Mouse (Mus musculus) heart, embryonic 13.5 days (tissue): ENCODE measurements at regions not wholly inside any gene's neighbourhood (a gene's known extent, or its start where the extent isn't known, plus 50 kb on each side); places are given as distances from the start of the nearest gene placed in this dataset.
"Not testable (repeated sequence)": the region's sequence is repeated elsewhere in the genome, so short reads cannot be mapped to it uniquely, and the experiment has no call there.

Experiments
- ATAC-seq: fragments of 200-750 bp; cut with Nextera tagmentation; 2 replicates; pipeline ENCODE4 v1.8.0; 2017; ENCODE audit warnings: moderate TSS enrichment; ENCODE audit not compliant: insufficient number of reproducible peaks, low FRiP score, low TSS enrichment; ENCODE audit errors: extremely low read depth
- H3K27ac ChIP-seq: fragments of 300-500 bp; sonication (generic); replicated peaks from 2 replicates; pipeline ENCODE4 v1.5.1; 2015; ENCODE audit warnings: moderate library complexity, mild to moderate bottlenecking, inconsistent platforms
- H3K27me3 ChIP-seq: fragments of 300-500 bp; sonication (generic); replicated peaks from 2 replicates; pipeline ENCODE4 v1.6.1; 2015; ENCODE audit warnings: mild to moderate bottlenecking, inconsistent platforms
- H3K36me3 ChIP-seq: fragments of 300-500 bp; sonication (generic); 2 replicates; pipeline ENCODE4 v1.6.1; 2015; ENCODE audit warnings: mild to moderate bottlenecking, inconsistent platforms
- H3K4me1 ChIP-seq: fragments of 300-500 bp; sonication (generic); 2 replicates; pipeline ENCODE4 v1.6.1; 2015; ENCODE audit warnings: inconsistent platforms
- H3K4me2 ChIP-seq: fragments of 300-500 bp; sonication (generic); 2 replicates; pipeline ENCODE4 v1.6.1; 2015; ENCODE audit warnings: inconsistent platforms, mild to moderate bottlenecking, moderate library complexity
- H3K4me3 ChIP-seq: fragments of 300-500 bp; sonication (generic); 2 replicates; pipeline ENCODE4 v1.5.1; 2015; ENCODE audit warnings: moderate library complexity, mild to moderate bottlenecking, inconsistent platforms
- H3K9ac ChIP-seq: fragments of 300-500 bp; sonication (generic); 2 replicates; pipeline ENCODE4 v1.6.1; 2015; ENCODE audit warnings: inconsistent platforms, mild to moderate bottlenecking, moderate library complexity
- H3K9me3 ChIP-seq: fragments of 300-500 bp; sonication (generic); 2 replicates; pipeline ENCODE4 v1.6.1; 2016; ENCODE audit warnings: inconsistent platforms
- whole genome bisulfite sequencing: fragments of 180-500 bp; shearing (Covaris S2); methylation state at CpG from one replicate; pipeline ENCODE4 v1.1.7; 2015; ENCODE audit warnings: mixed read lengths; 5-methylcytosine and 5-hydroxymethylcytosine counted together

DNA sequence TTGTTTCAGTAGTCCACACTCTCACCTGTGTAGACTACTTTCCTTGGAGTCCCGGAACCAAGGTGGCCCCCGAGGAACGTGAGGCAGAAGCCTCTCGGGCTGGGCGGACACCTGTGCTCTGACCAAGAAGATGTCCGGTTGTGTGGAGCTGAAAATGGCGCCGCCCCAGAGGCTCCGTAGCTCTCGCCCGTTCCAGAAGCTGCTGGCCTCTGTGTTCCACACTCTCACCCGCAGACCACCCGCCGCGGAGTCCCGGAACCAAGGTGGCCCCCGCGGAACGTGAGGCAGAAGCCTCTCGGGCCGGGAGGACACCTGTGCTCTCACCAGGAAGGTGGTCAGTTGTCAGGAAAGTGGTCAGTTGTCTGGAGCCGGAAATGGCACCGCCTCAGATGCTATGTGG, 213.3 kb downstream of the Basp1 start:
- H3K27me3 ChIP-seq, H3K9ac ChIP-seq, H3K27ac ChIP-seq, H3K9me3 ChIP-seq, H3K36me3 ChIP-seq, ATAC-seq, H3K4me1 ChIP-seq, H3K4me3 ChIP-seq, H3K4me2 ChIP-seq: not testable (repeated sequence)
- WGBS = 80% methylated on average over 23 of the region's 23 CpGs

DNA sequence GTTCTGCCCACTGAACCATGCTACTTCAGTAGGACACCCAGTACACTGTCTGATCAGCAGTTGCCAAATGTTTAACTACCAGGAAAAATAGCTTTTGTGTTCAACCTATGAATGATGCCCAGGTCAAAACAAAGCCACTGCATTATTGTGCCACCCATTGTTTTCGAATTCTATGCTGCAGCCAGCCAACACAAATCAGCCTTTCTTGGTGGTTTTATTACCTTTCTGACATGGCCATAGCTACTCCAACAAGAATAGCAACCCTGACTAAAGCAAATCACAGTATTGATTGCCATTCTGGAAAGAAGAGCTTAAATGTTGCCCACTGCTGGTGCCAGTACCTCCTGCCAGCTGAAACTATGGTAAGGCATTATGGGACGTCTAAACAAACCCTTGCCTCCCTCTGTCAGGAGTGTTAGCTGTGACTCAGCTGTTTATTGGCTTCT, 225.7 kb downstream of the Basp1 start:
- 62% methylated on average over 2 of the region's 2 CpGs for WGBS
- Histone ChIP-seq H3K27me3 (no peaks in the 10 kb centered on the region), H3K9ac (no peak overlapping the region), H3K9me3 (no peaks in the 10 kb centered on the region), H3K27ac (no peak overlapping the region), H3K4me2 (no peak overlapping the region), H3K4me1 (no peaks in the 10 kb centered on the region), H3K4me3 (no peak overlapping the region), H3K36me3 (no peaks in the 10 kb centered on the region)
- ATAC-seq = no peak

GRCm38 (mm10) chr15:25172755-25173154, 240.8 kb downstream of the Basp1 start:
- Histone ChIP-seq H3K9me3 (no peaks in the 10 kb centered on the region), H3K4me3 (no peak overlapping the region), H3K9ac (no peak overlapping the region), H3K27me3 (no peaks in the 10 kb centered on the region), H3K4me2 (no peak overlapping the region), H3K36me3 (no peaks in the 10 kb centered on the region), H3K27ac (no peak overlapping the region), H3K4me1 (no peaks in the 10 kb centered on the region)
- WGBS = 71% methylated on average over 6 of the region's 6 CpGs
- no peak for ATAC-seq

DNA sequence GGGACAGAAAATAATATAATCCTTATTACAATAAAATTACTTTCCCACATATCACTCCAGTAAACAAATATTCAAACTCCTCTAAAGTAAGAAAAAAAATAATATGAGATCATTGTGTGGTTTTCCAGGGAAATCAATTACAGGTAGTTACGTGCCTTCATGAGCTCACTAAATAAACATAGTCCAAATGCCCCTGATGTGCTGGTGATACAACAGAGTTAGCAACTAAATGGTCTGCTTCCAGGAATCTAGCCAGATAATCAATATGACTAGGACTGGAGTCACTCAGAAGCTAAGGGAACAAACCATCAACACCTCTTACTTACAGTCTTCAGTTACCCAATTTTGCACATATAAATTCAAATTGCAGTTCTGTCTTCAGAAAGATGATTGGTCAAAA, 267.2 kb downstream of the Basp1 start:
- no peaks in the 10 kb centered on the region for H3K36me3 ChIP-seq
- no peaks in the 10 kb centered on the region for H3K9me3 ChIP-seq
- no peaks in the 10 kb centered on the region for H3K4me1 ChIP-seq
- no peak overlapping the region for H3K4me3 ChIP-seq
- no peak overlapping the region for H3K9ac ChIP-seq
- no peak overlapping the region for H3K27ac ChIP-seq
- ATAC-seq = no peak
- H3K27me3 ChIP-seq = no peaks in the 10 kb centered on the region
- H3K4me2 ChIP-seq = no peak overlapping the region
- WGBS = 80% methylated on average over 1 of the region's 1 CpGs

DNA sequence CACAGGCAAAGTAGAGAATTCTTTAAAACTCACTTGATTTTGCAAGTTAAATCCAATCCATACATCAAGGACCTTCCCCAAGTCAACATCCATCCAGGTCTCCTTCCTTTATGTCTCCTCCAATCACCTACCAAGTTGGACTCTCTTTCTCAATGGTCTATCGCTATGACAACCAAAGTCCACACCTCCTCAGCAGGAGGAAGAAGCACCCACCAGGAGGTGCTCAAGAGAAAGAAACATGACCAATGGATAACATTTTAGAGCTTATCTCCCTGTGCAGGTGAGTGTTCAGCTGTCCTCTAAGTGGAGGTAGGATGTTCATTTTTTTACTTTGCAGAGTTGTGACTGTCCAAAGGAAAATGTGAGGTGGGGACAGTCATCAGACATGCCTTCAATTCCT, 269.3 kb downstream of the Basp1 start:
- WGBS = 78% methylated on average over 1 of the region's 1 CpGs
- Histone ChIP-seq H3K4me3 (no peak overlapping the region), H3K36me3 (no peaks in the 10 kb centered on the region), H3K9ac (no peak overlapping the region), H3K27me3 (no peaks in the 10 kb centered on the region), H3K4me1 (no peaks in the 10 kb centered on the region), H3K4me2 (no peak overlapping the region), H3K9me3 (no peaks in the 10 kb centered on the region), H3K27ac (no peak overlapping the region)
- ATAC-seq = no peak

GRCm38 (mm10) chr15:25140389-25141181, 273.0 kb downstream of the Basp1 start:
- Histone ChIP-seq H3K36me3 (no peaks in the 10 kb centered on the region), H3K4me2 (no peak overlapping the region), H3K4me1 (no peaks in the 10 kb centered on the region), H3K27ac (no peak overlapping the region), H3K4me3 (no peak overlapping the region), H3K9ac (no peak overlapping the region), H3K27me3 (no peaks in the 10 kb centered on the region), H3K9me3 (no peaks in the 10 kb centered on the region)
- ATAC-seq = no peak
- 41% methylated on average over 9 of the region's 9 CpGs for WGBS

GRCm38 (mm10) chr15:25137091-25137490, 276.5 kb downstream of the Basp1 start:
- no peak overlapping the region for H3K27ac ChIP-seq
- ATAC-seq = no peak
- H3K36me3 ChIP-seq = no peaks in the 10 kb centered on the region
- no peaks in the 10 kb centered on the region for H3K9me3 ChIP-seq
- no peak overlapping the region for H3K9ac ChIP-seq
- H3K27me3 ChIP-seq = no peaks in the 10 kb centered on the region
- H3K4me3 ChIP-seq = no peak overlapping the region
- H3K4me1 ChIP-seq = no peaks in the 10 kb centered on the region
- 57% methylated on average over 3 of the region's 3 CpGs for WGBS
- no peak overlapping the region for H3K4me2 ChIP-seq

DNA sequence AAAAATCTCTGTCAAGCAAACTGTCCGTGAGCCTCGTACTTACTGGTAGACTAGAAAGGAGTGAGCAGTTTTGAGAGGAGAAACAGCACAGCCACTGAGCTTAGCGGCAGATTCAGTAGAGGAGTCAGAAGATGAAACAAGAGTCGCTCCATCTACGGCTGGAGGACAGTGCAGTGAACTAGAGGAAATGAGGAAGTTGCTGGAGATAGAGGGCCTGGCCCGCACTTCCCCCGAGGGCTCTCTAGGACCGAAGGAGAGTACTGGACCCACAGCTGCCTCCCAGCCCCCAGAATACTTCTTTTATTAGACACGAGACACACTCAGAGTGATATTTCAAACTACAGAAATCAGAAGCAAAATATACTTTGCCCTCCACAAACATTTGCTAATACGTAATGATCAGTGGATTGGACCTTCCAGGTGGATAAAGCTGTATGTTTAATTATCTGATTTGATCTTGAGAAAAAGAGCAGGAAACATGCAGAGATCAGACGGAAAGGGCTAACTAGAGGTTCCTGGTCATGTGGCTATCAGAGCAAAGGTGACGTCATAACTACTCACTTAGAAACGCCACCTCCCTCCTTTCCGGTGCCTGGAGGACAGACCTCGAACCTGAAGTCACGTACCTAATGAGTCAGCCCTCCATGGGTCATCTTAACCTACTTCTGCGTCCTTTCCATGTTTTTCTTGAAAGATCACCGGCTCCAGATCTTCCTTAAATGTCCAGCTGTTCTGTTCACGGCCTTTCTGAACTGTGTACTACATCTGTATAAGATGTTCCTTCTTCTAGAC, 277.9 kb downstream of the Basp1 start:
- no peaks in the 10 kb centered on the region for H3K9me3 ChIP-seq
- no peak for ATAC-seq
- WGBS = 73% methylated on average over 19 of the region's 19 CpGs

DNA sequence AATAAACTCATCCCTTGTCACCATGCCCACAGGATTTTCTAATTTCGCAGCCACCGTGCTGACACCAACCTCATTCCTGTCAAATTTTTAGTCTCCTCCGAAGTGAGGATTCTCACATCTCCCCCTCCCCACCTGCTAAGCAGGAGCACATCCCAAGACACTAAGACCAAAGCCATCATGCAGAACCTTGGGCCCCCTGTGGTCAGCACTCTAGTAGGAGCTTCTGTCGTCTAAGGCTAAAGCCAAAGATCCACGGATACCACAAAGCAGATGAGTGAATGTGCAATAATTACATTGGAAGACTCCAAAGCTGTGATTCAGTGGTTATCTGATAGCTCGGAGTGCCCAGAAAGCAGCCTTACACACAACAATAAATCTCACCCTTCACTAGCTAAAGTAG, 283.5 kb downstream of the Basp1 start:
- H3K9me3 ChIP-seq = no peaks in the 10 kb centered on the region
- no peaks in the 10 kb centered on the region for H3K4me1 ChIP-seq
- WGBS = 73% methylated on average over 6 of the region's 6 CpGs
- ATAC-seq = no peak
- H3K27ac ChIP-seq = no peak overlapping the region
- H3K9ac ChIP-seq = no peak overlapping the region
- no peaks in the 10 kb centered on the region for H3K36me3 ChIP-seq
- H3K27me3 ChIP-seq = no peaks in the 10 kb centered on the region
- no peak overlapping the region for H3K4me3 ChIP-seq
- H3K4me2 ChIP-seq = no peak overlapping the region

More for the DNA sequence above, 277.9 kb downstream of the Basp1 start:
- Histone ChIP-seq H3K27ac (no peak overlapping the region), H3K4me2 (no peak overlapping the region), H3K9ac (no peak overlapping the region), H3K4me1 (no peaks in the 10 kb centered on the region), H3K27me3 (no peaks in the 10 kb centered on the region), H3K4me3 (no peak overlapping the region), H3K36me3 (no peaks in the 10 kb centered on the region)

DNA sequence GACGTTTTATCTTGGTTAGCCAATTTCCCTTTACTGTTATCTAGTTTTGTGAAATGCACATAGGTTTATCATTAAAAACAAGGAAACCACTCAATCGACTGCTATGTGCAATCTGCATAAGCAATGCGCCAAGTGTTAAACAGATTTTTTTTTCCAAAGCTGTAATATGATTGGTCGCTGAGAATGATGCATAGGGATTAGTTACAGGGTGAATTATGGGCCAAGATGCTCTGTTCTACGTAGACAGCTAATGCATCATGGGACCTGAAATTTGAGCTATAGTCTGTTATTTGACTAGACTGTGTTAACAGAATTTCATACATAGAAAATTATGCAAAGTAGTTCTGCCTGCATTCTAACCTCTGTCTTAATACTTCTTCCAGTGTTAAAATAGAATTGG, 284.0 kb downstream of the Basp1 start:
- Histone ChIP-seq H3K9me3 (no peaks in the 10 kb centered on the region), H3K4me2 (no peak overlapping the region), H3K9ac (no peak overlapping the region), H3K27ac (no peak overlapping the region), H3K4me1 (no peaks in the 10 kb centered on the region), H3K4me3 (no peak overlapping the region), H3K36me3 (no peaks in the 10 kb centered on the region), H3K27me3 (no peaks in the 10 kb centered on the region)
- WGBS = 70% methylated on average over 5 of the region's 5 CpGs
- ATAC-seq = no peak

DNA sequence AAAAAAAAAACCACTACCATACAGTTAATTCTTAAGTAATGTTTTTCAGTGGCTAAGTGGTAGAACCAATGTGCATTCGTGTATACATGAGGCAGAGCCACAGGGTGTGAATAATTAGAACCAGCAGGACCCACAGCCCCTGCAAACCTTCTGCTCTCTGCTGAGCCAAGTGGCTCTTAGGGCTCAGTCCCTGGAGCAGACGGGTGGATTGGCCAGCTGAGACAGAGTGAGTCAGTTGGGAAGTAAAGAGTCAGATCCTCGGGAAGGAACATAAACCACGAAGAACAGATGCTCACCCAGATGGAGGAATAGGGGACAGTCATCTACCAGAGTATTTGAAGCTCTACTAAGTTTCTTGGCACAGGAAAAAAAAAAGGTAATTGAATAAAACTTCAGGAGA, 293.1 kb downstream of the Basp1 start:
- no peaks in the 10 kb centered on the region for H3K27me3 ChIP-seq
- H3K4me3 ChIP-seq = no peak overlapping the region
- no peak for ATAC-seq
- H3K27ac ChIP-seq = no peak overlapping the region
- 52% methylated on average over 4 of the region's 4 CpGs for WGBS
- no peaks in the 10 kb centered on the region for H3K4me1 ChIP-seq
- no peak overlapping the region for H3K4me2 ChIP-seq
- H3K9ac ChIP-seq = no peak overlapping the region
- H3K9me3 ChIP-seq = no peaks in the 10 kb centered on the region
- no peaks in the 10 kb centered on the region for H3K36me3 ChIP-seq

- Histone ChIP-seq H3K4me3 (no peak overlapping the region), H3K4me1 (no peaks in the 10 kb centered on the region), H3K9ac (no peak overlapping the region), H3K27ac (no peak overlapping the region), H3K27me3 (no peaks in the 10 kb centered on the region), H3K4me2 (no peak overlapping the region), H3K36me3 (no peaks in the 10 kb centered on the region), H3K9me3 (no peaks in the 10 kb centered on the region)
- 37% methylated on average over 3 of the region's 3 CpGs for WGBS
- no peak for ATAC-seq
These were observed 295.6 kb downstream of the Basp1 start for GRCm38 (mm10) chr15:25117980-25118379.
